Mouse (Mus musculus) gastrocnemius, adult 2 months (tissue): ENCODE data around the gene Idh3a. TPM values are rescaled to one million over a fixed set of nuclear protein-coding genes. Genes with fewer than 3 reads are reported as not detected.

ENCODE experiments used
- DNase-seq: peaks from one replicate; pipeline ENCODE4 v3.0.0; 2022
- H3K27ac ChIP-seq: fragments of 200-600 bp; 2 replicates; pipeline ENCODE4 v1.8.1; 2022; ENCODE audit warnings: mild to moderate bottlenecking
- H3K4me3 ChIP-seq: fragments of 200-600 bp; 2 replicates; pipeline ENCODE4 v1.8.1; 2022; ENCODE audit warnings: mild to moderate bottlenecking, moderate library complexity
- CTCF ChIP-seq: fragments of 200-600 bp; IDR thresholded peaks from 2 replicates; pipeline ENCODE4 v1.8.1; 2022; ENCODE audit warnings: antibody characterized with exemption, mild to moderate bottlenecking, moderate library complexity
- intact Hi-C: fragments of 180-260 bp; cut with DNase I; formaldehyde crosslinking; loops from one replicate; pipeline ENCODE4 v1.15.1; 2025
- total RNA-seq, 2 experiments: library from RNA; stranded (reverse); gene quantifications; 2 replicates each; pipeline ENCODE4 v1.2.3; 2021

Gene Idh3a
- total RNA-seq, 2 experiments from 2014 or later = 522 to 568 TPM

GRCm38 (mm10) chr9:54641548-54641947 is 55.4 kb downstream of the Idh3a start:
- TF ChIP-seq CTCF = no peak

GRCm38 (mm10) chr9:54642149-54642548 is 56.0 kb downstream of the Idh3a start:
- H3K27ac ChIP-seq = no peak overlapping the region
- intact Hi-C loops = no loop called here
- no peak overlapping the region for H3K4me3 ChIP-seq
- no peak for DNase-seq
- TF ChIP-seq CTCF = no peak

More at GRCm38 (mm10) chr9:54641548-54641947, 55.4 kb downstream of the Idh3a start:
- H3K4me3 ChIP-seq = no peak overlapping the region
- no peak overlapping the region for H3K27ac ChIP-seq
- no peak for DNase-seq
- intact Hi-C loops = no loop called here

- intact Hi-C loops = no loop called here
- no peak overlapping the region for H3K27ac ChIP-seq
- TF ChIP-seq CTCF = no peak
- no peak for DNase-seq
- no peak overlapping the region for H3K4me3 ChIP-seq
These were observed 56.4 kb downstream of the Idh3a start for GRCm38 (mm10) chr9:54642556-54642955.

- intact Hi-C loops = no loop called here
- TF ChIP-seq CTCF = no peak
- no peak for DNase-seq
- no peak overlapping the region for H3K27ac ChIP-seq
- no peak overlapping the region for H3K4me3 ChIP-seq
These were observed 57.0 kb downstream of the Idh3a start for GRCm38 (mm10) chr9:54643179-54643578.

- no peak overlapping the region for H3K27ac ChIP-seq
- intact Hi-C loops = no loop called here
- no peak for DNase-seq
- no peak overlapping the region for H3K4me3 ChIP-seq
- TF ChIP-seq CTCF = no peak
These were observed 59.4 kb downstream of the Idh3a start for GRCm38 (mm10) chr9:54645530-54645929.

- DNase-seq = no peak
- intact Hi-C loops = no loop called here
- H3K27ac ChIP-seq = no peak overlapping the region
- no peak for TF ChIP-seq CTCF
- H3K4me3 ChIP-seq = no peak overlapping the region
These were observed 60.1 kb downstream of the Idh3a start for GRCm38 (mm10) chr9:54646252-54646651.

GRCm38 (mm10) chr9:54647456-54647855 is 61.3 kb downstream of the Idh3a start:
- no peak for TF ChIP-seq CTCF
- intact Hi-C loops = no loop called here

GRCm38 (mm10) chr9:54649360-54649759 is 63.2 kb downstream of the Idh3a start:
- H3K27ac ChIP-seq = no peak overlapping the region
- TF ChIP-seq CTCF = no peak
- H3K4me3 ChIP-seq = no peak overlapping the region
- DNase-seq = no peak
- intact Hi-C loops = no loop called here

More at GRCm38 (mm10) chr9:54647456-54647855, 61.3 kb downstream of the Idh3a start:
- Histone ChIP-seq H3K27ac (no peak overlapping the region), H3K4me3 (no peak overlapping the region)
- DNase-seq = no peak

- Histone ChIP-seq H3K27ac (no peak overlapping the region), H3K4me3 (no peak overlapping the region)
- no peak for DNase-seq
- intact Hi-C loops = no loop called here
- no peak for TF ChIP-seq CTCF
These were observed 66.6 kb downstream of the Idh3a start for GRCm38 (mm10) chr9:54652778-54653177.

Other genes starting within 250 kb of the Idh3a start
- gene Dmxl2, start 84.7 kb upstream of the Idh3a start, total RNA-seq = 1 to 10 TPM; 3.0 to 3.1 TPM
- not detected for gene Sh2d7, start 47.4 kb upstream of the Idh3a start, total RNA-seq
- gene Cib2, start 26.1 kb upstream of the Idh3a start, total RNA-seq = 100 to 1,000 TPM in 1 of 2 experiments, 10 to 100 TPM in 1; 95.5 to 143 TPM
- under 1 TPM; 0.15 to 0.28 TPM for gene Acsbg1, start 75.5 kb downstream of the Idh3a start, total RNA-seq
- gene Dnaja4, start 112.5 kb downstream of the Idh3a start, total RNA-seq = 10 to 100 TPM; 43.5 to 87.0 TPM
- 10 to 100 TPM; 17.9 to 20.8 TPM for gene Wdr61, start 148.2 kb downstream of the Idh3a start, total RNA-seq
- gene Crabp1, start 178.4 kb downstream of the Idh3a start, total RNA-seq = 1 to 10 TPM in 1 of 2 experiments, not detected in 1; 2.2 TPM